ENCODE assay signal across 8 mouse cellular contexts in genomic region chr7:126695210-126695611, GRCm38 (mm10). TPM values are rescaled to one million over a fixed set of nuclear protein-coding genes. Genes with fewer than 3 reads are reported as not detected.
DNase-seq lines count a peak whose midpoint lies in the region; ATAC-seq and TF ChIP-seq lines count a peak whose summit lies in the region.

TSS of gene Bola2 (plus strand) at chr7:126695401.

- H3K4me3 ChIP-seq in E14TG2a.4 (replicated peaks; ENCODE audit: low read length): peak within 1 kb of the TSS; percentile 98
- H3K4me3 ChIP-seq in forebrain, embryonic 10.5 days: peak within 1 kb of the TSS; percentile 79
- peak within 1 kb of the TSS; percentile 95 for H3K4me3 ChIP-seq in layer of hippocampus, adult 2 months
- peak within 1 kb of the TSS; percentile 87 for H3K4me3 ChIP-seq in lung, embryonic 15.5 days

- TF ChIP-seq CTCF in E14TG2a.4 (conservative IDR thresholded peaks at IDR 0.05; ENCODE audit: low read length): no peak
- no peak for TF ChIP-seq CTCF in layer of hippocampus, adult 2 months (conservative IDR thresholded peaks at IDR 0.05)

- H3K4me1 ChIP-seq in E14TG2a.4 (replicated peaks; ENCODE audit: low read depth, low read length): peaks cover 68% of the 10 kb centered on the region
- peaks cover 29% of the 10 kb centered on the region for H3K4me1 ChIP-seq in forebrain, embryonic 10.5 days
- H3K4me1 ChIP-seq in lung, embryonic 15.5 days: peaks cover 28% of the 10 kb centered on the region

- H3K36me3 ChIP-seq in E14TG2a.4 (ENCODE audit: insufficient read depth, low read length): peaks cover 65% of the 10 kb centered on the region
- H3K36me3 ChIP-seq in forebrain, embryonic 10.5 days (replicated peaks): peaks cover 53% of the 10 kb centered on the region
- peaks cover 21% of the 10 kb centered on the region; the same call in 1 of the 2 replicates for H3K36me3 ChIP-seq in lung, embryonic 15.5 days

- under 1% methylated on average over 31 of the region's 31 CpGs for WGBS in forebrain, embryonic 10.5 days
- WGBS in lung, embryonic 15.5 days: under 1% methylated on average over 31 of the region's 31 CpGs

- peak within 1 kb of the TSS; percentile 96 for H3K27ac ChIP-seq in forebrain, embryonic 10.5 days
- peak within 1 kb of the TSS; percentile 97 for H3K27ac ChIP-seq in layer of hippocampus, adult 2 months
- peak within 1 kb of the TSS; percentile 99 for H3K27ac ChIP-seq in lung, embryonic 15.5 days

- no peaks in the 10 kb centered on the region for H3K27me3 ChIP-seq in E14TG2a.4 (ENCODE audit: insufficient read depth, low read length)
- no peaks in the 10 kb centered on the region for H3K27me3 ChIP-seq in forebrain, embryonic 10.5 days (ENCODE audit: poor library complexity, severe bottlenecking)
- no peaks in the 10 kb centered on the region for H3K27me3 ChIP-seq in lung, embryonic 15.5 days

- no peaks in the 10 kb centered on the region for H3K9me3 ChIP-seq in E14TG2a.4 (ENCODE audit: low read length)
- H3K9me3 ChIP-seq in forebrain, embryonic 10.5 days: no peaks in the 10 kb centered on the region
- H3K9me3 ChIP-seq in lung, embryonic 15.5 days: no peaks in the 10 kb centered on the region

- peak; percentile 52 for ATAC-seq in activated CD4-positive, CD25-positive, alpha-beta regulatory T cell, adult 4 months
- peak; percentile 74 for ATAC-seq in lung, embryonic 15.5 days (ENCODE audit: borderline replicate concordance, extremely low read depth, low FRiP score, low TSS enrichment)

- intact Hi-C loops in heart, postnatal 10 days (cut with DNase I): loop anchor here (2.0 to 5.0 kb wide), 2 partner anchors 116 to 213 kb away; no protein-coding TSS in a partner anchor

- H3K4me2 ChIP-seq in lung, embryonic 15.5 days: peak within 1 kb of the TSS; percentile 93

- H3K9ac ChIP-seq in lung, embryonic 15.5 days: peak within 1 kb of the TSS; percentile 97

- no peak for DNase-seq in forebrain, embryonic 10.5 days (ENCODE audit: extremely low spot score, low spot score)
- peak; percentile 77 to 81 for DNase-seq in heart, postnatal 10 days
- DNase-seq in layer of hippocampus, adult 2 months (ENCODE audit: low spot score in 2 of 2): no peak
- peak; percentile 64 for DNase-seq in ovary, adult 18-20 months (ENCODE audit: low spot score)
- DNase-seq in frontal cortex, postnatal 10 days (ENCODE audit: low spot score in 2 of 2): no peak

RNA-seq across cellular contexts. Expression of gene Bola2, which starts in this region (rescaled TPM):
- 100 to 1,000 TPM in 1 of 2 experiments, 10 to 100 TPM in 1; 90.0 to 201 TPM for polyA plus RNA-seq in activated CD4-positive, CD25-positive, alpha-beta regulatory T cell, adult 4 months (2017; shearing (Covaris generic))
- polyA plus RNA-seq in forebrain, embryonic 10.5 days (2016; fragmentation: Nextera tagmentation; extraction: Ambion mirVana): 213 and 216 TPM in 2 replicates
- 10 to 100 TPM; 50.7 to 59.8 TPM for total RNA-seq in heart, postnatal 10 days (2021)
- 100 to 1,000 TPM; 103 to 112 TPM for total RNA-seq in layer of hippocampus, adult 2 months (2021)
- 105 and 119 TPM in 2 replicates for polyA plus RNA-seq in lung, embryonic 15.5 days (2015; fragmentation: Nextera tagmentation; extraction: Ambion mirVana)

Comparison
In these comparisons a context has a peak if more than half of its experiments do, and no peak if none do; other contexts are left out.
1. DNase-seq: peak in heart, postnatal 10 days (2 of 2) and ovary, adult 18-20 months (single experiment); none in forebrain, embryonic 10.5 days (single experiment), layer of hippocampus, adult 2 months (0 of 2) and frontal cortex, postnatal 10 days (0 of 2).
2. Peak in every context shown above with its lines, with median percentiles within 50 percentile points of each other: H3K4me3 ChIP-seq and H3K27ac ChIP-seq.